Mouse (Mus musculus) megakaryocyte-erythroid progenitor cell, adult 5-6 weeks (primary cell): Measurements from ENCODE around the gene Wfikkn2. TPM values are rescaled to one million over a fixed set of nuclear protein-coding genes. Genes with fewer than 3 reads are reported as not detected.

Experiments used
- ATAC-seq: replicated peaks from 2 replicates; pipeline ENCODE4 v1.8.0; 2016; ENCODE audit warnings: mild to moderate bottlenecking, inconsistent platforms; ENCODE audit not compliant: severe bottlenecking, poor library complexity, low FRiP score, low TSS enrichment
- total RNA-seq, 2 experiments: library from RNA; stranded (forward) in 1 of 2; stranded (reverse) in 1 of 2; fragments of 200-1000, 215-1000 nt in 1 of 2; fragments of >200 nt in 1 of 2; fragmentation: Nextera tagmentation in 1 of 2; gene quantifications; 2 replicates each; pipeline ENCODE4 v1.2.3; 2014 to 2017

The Wfikkn2 gene
- total RNA-seq (2014; fragmentation: Nextera tagmentation) (0.61 and 0.87 TPM in 2 replicates), total RNA-seq (2017) (0.50 TPM in 1 of 2 replicates, not detected in the other)

DNA sequence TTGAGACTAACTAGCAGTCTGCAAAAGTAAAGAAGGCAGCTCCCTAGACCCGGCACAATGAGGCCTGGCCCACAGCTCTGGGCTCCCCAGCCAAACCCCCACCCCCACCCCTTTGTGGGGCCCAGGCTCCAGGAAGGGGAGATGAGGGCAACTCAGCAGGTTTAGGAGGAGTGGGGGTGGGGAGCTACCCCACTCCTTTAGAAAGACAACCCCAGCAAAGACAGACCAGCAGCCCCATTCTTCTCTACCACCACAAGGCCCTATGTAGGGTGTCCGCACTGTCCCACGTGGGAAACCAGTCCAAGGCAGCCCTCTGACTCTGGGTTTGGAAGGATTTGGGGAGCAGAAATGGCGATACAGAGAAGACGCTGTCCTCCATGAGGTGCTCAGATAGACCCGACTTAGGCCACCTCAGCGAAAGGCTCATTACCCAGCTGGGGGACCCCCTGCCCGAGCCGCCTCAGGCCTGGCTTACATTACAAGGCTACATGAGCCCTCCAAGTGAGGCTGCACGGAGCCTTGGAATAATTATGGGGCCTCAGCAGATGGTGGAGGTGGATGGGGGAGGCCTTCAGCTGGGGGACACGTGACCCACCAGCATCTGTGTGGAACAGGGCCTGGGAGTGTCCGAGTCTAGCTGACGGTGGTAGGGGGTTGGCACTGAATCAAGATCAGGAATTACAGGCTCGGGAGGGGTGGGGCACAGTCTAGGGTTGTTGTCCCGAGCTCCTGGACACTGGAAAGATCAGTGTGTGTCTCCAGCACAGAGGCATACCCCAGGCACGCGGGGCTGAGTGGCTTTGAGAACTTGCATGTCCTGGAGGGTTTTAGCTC, at the start of gene Wfikkn2:
Gene Wfikkn2, minus strand, starts transcription at position 51 of the 834 bp plus-strand sequence.
- ATAC-seq: no peak

DNA sequence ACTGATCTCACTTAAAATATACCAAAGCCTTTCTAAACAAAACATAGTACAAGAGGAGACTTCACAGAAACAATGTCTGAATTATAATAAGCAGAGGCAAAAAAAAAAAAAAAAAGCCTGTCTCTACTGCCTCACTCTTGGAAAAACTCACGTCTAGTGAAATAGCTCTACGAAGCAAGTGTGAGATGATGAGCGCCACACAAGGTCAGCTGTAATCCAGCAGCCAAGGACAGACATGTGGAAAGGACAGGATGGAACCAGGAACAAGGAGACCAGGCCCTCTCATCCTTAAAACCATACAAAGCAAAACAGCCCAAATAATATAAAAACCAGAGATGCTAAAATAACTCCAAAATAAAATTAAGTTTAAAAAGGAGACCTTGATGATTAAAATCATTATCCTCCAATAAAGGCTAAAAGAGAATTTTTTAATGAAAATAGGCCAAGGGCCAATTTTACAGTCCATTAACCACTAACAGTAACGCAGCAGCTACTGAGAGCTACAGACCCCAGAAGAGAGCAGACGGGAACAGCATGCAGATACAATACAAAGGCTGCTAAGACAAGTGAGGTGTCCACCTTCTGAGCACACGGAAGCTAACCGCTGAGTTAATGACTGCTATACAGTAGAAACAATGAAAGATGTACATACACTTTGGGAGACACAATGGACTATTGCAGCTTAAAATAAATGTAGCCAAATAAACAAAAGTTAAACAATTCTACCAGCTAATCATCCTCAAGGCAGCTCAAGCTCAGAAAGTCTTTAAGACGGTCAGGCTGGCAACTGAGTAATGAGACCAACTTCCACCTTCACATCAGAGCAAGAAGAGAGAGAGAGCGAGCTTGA, 49.4 kb upstream of the Wfikkn2 start:
- no peak for ATAC-seq

DNA sequence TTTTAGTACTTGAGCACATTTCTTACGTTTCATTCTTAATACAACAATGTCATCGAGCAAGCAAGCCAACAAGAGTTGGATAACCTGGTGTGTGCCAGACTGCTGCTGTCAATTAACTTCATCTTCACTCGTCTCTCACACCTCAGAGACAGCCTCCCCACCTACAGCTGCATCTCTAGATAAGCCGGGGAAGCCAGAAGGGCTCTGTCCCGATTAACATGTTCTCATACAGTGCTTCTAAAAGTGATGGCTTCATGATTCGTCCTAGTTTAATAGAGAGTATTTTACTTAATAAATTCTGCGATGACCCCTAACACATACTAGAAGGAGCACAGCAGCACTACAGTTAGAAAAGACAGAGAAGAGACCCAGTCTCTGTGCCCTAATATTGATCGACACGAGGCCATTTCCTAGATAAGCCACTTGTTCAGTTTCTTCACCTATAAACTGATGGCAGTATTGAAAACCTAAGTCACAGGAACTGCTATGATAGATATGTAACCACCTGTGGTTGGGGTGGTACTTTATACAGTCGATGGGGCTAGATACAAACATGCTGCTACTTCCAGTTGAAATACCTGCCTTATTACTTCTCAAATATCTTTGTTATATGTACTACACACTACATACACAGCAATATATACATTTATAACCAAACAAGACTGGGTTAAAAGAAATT, 44.4 kb upstream of the Wfikkn2 start:
- peak; percentile 91 for ATAC-seq

DNA sequence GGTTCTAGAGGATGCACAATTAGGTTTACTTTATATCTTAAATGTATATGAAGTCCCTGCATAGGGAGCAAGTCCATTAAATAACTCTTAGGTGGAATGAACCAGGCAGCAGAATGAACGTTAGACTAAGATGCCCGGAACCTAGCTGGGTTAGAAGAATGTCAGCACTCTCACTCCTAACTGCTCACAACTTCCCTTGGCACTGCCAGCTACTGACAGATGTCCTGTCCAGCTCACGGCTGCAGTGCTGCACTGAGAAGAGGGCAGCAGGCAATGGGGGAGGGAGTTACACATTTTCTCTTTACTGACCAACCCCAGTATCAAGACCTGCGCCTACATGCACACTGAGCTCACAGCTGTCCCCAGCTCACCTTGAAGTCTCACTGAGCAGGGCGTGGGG, 41.3 kb upstream of the Wfikkn2 start:
- ATAC-seq: no peak

DNA sequence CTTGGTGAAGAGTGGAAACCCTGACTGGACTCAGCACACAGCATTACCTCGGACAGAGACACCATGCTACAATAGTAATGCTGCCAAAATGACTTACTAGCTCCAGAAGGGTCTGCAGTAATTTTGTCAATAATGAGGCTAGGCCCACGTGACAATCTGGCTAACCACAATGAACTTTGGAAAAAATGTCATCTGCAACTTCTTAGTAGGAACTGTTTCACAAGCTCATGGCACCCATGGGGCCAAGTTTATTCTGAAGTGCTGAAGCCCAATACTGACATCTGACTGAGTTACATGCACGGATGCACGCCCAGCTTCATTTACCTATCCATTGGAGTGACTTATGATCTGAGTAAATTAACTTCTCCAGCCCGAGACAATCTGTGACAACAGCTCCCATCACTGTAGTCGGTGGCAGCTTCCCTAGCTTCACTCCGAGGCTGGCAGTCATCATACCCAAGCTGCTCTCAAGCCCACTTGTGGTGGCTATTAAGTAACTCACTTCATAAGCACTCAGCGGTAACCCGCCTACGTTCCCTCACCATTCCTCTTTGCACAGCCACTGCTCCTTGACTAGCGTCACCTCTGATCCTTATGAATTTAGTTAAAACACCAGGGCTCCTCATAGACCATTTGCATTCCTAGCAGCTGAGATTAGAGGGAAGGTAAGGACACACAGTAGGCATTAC, 40.2 kb upstream of the Wfikkn2 start:
- no peak for ATAC-seq

DNA sequence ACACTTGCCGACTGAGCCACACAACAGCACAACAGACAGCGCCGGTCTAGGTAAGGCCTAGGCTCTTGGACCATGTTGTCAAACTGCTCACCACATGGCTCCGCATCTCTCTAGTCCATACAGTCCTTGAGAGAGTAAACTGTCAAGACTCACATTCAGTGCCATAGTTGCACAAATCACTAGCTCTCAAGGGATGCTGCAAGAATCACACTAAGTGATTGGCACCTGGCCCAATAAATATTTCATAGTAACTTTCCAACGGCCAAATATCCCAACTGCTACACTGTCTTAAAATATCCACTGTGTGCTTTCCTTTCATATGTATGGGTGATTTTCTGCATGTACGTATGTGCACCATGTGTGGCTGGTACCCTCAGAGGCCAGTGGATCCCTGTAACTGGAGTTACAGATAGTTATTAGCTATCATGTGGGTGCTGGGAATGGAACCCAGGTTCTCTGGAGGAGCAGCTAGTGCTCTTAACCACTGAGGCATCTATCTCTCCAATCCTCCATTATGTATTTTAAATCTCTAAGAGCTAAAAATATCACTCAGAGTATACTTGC, 37.8 kb upstream of the Wfikkn2 start:
- no peak for ATAC-seq

DNA sequence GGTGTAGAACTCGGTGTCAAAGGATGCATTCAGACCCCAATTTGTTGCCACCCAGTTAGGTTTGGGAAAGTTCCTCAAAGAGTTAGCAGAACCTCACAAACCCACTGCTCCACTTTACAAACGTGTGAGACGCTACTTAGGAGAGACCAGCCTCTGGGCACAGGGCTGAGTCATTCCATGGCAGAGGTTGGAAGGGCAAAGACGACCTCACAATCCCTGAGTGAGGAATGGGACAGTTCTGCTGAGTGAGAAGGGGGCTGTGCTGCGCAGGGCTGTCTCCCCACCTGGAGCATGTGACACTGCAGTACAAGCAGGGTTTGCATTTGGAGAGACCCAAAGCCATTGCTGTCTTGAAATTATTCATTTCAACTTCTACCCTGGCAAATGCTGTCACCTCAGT, 36.5 kb upstream of the Wfikkn2 start:
- ATAC-seq: no peak

DNA sequence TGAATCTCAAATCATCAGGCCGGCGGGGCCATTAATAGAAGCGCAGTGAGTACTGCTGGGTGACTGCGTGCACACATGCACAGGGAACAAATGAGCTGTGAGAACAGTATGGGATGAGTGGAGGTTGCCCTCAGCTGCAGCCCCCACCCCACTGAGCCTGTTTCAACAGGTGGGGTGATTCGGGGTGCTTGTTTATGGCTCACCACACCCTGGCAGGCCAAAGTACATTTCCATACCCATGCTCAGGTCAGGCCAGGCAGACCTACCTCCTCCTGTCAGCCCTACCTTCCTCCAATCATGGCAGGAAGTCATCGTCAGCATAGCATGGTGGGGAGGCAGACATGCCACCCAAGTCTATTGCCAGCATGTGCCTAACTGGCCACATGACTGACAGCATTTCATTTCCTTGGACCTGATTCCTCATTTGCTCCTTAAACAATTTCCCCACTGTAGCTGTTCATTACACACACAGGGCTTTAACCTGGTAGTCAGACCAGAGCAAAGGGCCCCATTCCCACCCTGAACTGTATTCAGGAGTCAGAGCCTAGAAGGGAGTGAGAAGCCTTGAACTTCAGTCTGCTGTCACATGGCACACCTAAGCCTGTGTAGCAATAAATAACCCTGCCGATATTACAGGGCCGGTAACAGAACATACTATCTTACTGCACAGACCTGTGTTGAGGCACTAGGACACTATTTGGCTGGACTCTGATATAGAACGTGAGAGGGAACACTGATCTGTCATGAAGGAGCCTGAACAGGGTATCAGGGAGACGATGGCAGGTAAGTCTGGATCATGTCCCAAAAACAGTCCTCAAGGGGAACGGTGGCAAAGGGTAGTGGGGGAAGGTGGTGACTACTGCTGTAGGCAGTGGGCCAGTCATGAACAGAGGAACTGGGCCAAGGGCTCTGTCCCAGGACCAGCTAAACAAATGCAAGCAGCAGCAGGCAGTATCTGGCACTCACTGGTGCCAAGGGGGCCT, 35.7 kb upstream of the Wfikkn2 start, which contains the start of gene Gm21885:
Gene Gm21885, plus strand, starts transcription at position 675 of the 983 bp plus-strand sequence.
- ATAC-seq: peak; percentile 49

DNA sequence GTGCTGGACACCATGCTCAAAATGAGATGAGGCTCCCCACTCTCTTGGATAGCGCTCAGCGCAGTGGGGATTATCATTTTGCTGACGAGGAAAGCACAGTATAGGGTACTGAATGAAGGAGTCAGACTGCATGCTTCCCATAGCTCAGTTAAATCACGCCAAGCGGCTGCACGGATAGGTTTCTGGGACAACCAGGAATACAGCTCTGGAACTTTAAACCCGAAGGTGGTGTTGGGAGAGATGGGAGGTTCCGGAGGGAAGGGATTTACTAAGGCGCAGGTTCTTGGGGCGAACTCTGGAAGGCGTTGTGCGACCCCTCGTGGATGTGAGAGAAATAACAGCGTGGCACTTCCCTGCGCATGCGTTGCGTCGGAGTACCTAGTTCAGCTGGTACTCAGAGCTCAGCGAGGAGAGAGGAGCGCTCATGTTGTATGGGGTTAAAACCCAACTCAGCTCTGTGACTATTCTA, 31.1 kb upstream of the Wfikkn2 start:
- peak; percentile 62 for ATAC-seq

DNA sequence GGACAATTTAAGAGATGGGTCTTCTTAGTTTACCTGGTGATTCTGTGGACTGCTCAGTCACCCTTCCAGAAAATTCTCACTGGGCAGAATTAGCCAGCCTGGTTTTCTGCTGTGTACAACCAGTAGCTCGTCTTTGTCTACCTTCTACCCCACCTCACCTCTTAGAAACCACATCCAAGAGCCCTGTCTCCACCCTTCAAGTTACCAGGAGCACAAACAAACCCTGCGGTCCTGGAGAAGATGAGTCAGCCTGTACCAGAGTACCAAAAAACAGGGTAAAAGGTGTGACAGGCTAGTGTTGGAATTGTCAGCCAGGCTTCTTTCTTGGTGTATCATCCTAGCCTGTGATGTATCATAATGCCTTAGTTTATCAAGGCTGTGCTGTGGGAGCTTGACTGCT, 29.9 kb upstream of the Wfikkn2 start:
- ATAC-seq: no peak

DNA sequence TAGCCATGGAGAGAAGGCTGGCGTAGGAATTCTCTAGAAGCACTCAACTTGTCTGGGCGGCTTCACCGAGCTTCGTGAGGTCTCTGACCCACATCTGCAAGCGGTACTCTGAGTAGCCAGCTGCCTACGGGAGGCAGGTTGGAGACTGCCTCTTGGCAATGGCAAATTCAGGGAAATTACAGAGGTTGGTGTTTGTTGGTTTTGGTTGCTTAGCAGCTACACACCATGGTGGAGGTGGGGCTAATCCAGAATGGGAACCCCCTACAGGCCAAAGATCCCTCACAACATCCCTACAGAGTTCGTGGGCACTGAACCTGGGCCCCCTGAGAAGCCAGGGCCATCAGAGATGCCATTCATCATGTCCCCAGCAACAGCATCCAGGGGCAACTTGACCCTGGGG, 29.4 kb upstream of the Wfikkn2 start:
- ATAC-seq: no peak

DNA sequence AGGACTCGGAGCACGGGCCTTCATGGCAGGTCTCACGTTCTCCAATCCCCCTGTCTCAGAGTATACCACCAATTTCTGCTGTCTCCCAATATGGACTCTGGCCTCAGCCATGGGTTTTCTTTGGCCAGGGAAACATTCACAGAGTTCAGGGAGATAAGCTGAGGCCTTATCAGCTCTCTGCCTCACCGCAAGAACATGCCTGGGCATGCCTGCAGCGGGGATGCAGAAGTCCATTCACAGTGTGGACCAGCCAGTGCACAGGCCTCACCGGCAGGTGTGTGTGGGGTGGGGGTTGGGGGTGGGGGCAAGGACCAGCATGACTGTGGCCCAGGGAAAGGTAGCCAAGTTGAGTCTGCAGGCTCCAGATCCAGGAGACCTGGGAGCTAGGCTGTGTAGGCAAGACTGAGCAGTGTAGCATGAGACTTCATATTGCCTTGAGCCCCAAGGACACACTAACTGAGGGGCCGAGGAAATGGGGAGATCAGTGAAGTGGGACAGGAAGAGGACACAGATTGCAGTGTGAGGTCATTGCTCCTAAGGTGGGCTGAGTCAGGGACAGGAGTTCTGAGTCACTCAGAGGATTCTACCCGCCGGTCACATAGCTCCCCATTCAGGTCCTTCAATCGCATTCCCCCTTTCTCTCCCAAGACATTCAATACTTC, 28.5 kb upstream of the Wfikkn2 start:
- peak; percentile 51 for ATAC-seq

DNA sequence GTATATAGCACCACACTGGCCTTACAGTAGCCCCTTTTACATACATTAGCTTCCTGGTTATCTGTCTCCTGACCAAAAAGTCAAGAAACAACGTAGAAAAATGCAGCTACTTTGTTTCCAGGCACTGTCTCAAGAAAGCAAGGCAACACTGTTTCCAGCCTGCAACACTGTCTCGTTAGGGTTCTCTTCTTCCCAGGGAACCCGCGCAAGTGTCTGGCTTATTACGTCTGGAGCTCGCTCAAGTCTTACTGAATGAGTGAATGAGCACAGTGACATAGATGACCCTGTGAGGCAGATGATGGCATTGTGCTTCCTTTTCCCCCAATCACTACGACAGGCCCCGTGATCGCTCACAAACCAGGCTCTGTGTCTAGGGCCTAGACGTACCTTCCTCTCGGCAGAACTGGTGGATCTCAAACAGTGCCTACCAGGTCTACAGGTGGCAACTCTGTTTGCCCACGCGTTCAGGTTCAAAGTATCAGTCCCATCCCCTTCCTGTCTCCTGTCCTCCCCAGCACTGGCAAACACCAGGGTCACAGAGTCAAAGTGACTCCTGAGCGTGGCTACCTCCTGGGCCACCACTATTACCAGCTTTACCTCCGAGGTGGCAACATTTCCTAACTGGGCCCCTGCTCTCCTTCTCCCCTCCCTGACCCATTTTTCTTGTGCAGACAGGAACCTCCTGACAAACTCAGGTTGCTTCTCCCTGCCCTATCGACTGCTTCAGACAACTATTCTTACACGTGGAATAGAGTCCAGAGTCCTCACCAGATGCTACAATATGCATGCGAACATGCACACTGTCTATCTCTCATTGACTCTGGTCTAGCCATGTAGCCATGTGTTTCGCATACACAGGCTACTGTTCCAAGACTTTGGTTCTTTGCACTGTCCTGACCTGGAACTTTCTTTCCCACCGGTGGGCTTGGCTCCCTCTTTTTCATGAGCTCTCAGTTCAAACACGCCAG, 27.4 kb upstream of the Wfikkn2 start:
- ATAC-seq: no peak

DNA sequence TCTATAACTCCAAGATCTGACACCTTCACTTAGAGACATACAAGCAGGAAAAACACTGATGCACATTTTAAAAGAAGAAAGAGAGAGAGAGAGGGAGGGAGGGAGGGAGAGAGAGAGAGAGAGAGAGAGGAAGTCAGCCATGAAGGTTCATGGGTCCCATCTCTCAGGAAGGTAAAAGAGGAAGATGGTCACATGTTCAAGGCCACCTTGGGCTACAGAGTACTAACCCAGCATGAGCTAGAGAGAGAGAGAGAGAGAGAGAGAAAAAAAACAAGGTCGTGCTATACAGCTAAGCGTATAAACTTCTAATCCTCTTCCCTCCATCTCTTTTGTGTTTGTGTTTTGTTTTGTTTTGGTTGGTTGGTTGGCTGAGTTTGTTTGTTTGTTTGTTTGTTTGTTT, 25.2 kb upstream of the Wfikkn2 start:
- no peak for ATAC-seq

DNA sequence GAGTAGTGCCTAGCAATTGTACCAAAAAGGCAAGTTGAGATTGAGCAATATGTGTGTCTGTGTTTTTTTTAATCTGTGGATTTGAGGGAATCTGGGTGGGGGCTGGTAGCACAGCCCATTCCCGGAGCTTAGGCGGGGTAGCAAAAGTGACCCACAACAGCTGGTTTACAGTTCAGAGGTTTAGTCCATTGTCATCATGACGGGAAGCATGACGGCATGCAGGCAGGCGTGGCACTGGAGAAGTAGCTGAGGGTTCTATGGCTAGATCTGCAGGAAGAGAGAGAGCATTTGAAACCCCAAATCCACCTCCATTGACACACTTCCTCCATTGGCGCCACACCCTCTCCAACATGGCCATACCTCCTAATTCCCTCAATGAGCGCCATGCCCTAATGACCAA, 24.1 kb upstream of the Wfikkn2 start:
- no peak for ATAC-seq

DNA sequence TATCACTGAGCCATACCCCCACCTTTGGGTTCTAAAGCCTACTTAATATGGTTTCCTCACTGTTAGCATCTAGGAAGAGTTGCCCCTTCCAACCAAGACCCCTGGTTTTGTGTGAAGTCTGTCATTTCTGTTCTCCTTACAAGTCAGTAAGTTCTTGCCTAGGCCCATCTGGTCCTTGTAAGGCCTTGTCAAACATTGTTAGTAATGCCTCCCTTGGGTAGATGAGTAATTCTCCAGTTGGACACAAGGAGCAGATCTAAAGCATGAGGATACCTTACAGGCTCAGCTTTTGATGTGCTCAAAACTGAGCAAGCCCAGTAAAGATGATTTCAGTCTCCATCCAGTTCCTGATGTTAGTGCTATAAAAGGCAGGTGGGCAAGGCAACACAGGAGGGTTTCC, 23.0 kb upstream of the Wfikkn2 start:
- no peak for ATAC-seq
